Mouse (Mus musculus) heart, embryonic 12.5 days (tissue): ENCODE measurements around the gene Leo1. TPM values are rescaled to one million over a fixed set of nuclear protein-coding genes. Genes with fewer than 3 reads are reported as not detected.
"Not testable (repeated sequence)": the region's sequence is repeated elsewhere in the genome, so short reads cannot be mapped to it uniquely, and the experiment has no call there.

ENCODE experiments used
- ATAC-seq: fragments of 200-750 bp; cut with Nextera tagmentation; 2 replicates; pipeline ENCODE4 v1.8.0; 2017; ENCODE audit warnings: moderate TSS enrichment, moderate library complexity; ENCODE audit not compliant: insufficient number of reproducible peaks, low FRiP score
- H3K27ac ChIP-seq: fragments of 300-500 bp; sonication (generic); 2 replicates; pipeline ENCODE4 v1.5.1; 2016; ENCODE audit warnings: mild to moderate bottlenecking, moderate library complexity; ENCODE audit not compliant: poor library complexity, severe bottlenecking
- H3K27me3 ChIP-seq: fragments of 300-500 bp; sonication (generic); replicated peaks from 2 replicates; pipeline ENCODE4 v1.6.1; 2016; ENCODE audit warnings: mild to moderate bottlenecking, moderate library complexity
- H3K36me3 ChIP-seq: fragments of 300-500 bp; sonication (generic); 2 replicates; pipeline ENCODE4 v1.6.1; 2016; ENCODE audit warnings: mild to moderate bottlenecking, moderate library complexity
- H3K4me1 ChIP-seq: fragments of 300-500 bp; sonication (generic); replicated peaks from 2 replicates; pipeline ENCODE4 v1.6.1; 2016; ENCODE audit warnings: mild to moderate bottlenecking
- H3K4me2 ChIP-seq: fragments of 300-500 bp; sonication (generic); 2 replicates; pipeline ENCODE4 v1.6.1; 2016; ENCODE audit warnings: mild to moderate bottlenecking, moderate library complexity
- H3K4me3 ChIP-seq: fragments of 300-500 bp; sonication (generic); 2 replicates; pipeline ENCODE4 v1.5.1; 2016; ENCODE audit warnings: mild to moderate bottlenecking
- H3K9ac ChIP-seq: fragments of 300-500 bp; sonication (generic); 2 replicates; pipeline ENCODE4 v1.6.1; 2016; ENCODE audit warnings: mild to moderate bottlenecking, moderate library complexity
- H3K9me3 ChIP-seq: fragments of 300-500 bp; sonication (generic); replicated peaks from 2 replicates; pipeline ENCODE4 v1.6.1; 2016; ENCODE audit warnings: mild to moderate bottlenecking, moderate library complexity
- WGBS: fragments of 180-500 bp; shearing (Covaris S2); methylation state at CpG from one replicate; pipeline ENCODE4 v1.1.7; 2016; 5-methylcytosine and 5-hydroxymethylcytosine counted together
- polyA plus RNA-seq: library from polyadenylated mRNA; unstranded; fragments of >200 nt; fragmentation: Nextera tagmentation; extraction: Ambion mirVana; gene quantifications from 2 replicates; pipeline ENCODE4 v1.2.1, GENCODE M21; 2016

Gene Leo1
- polyA plus RNA-seq, 1 experiment from 2014 or later: 33.8 TPM

DNA sequence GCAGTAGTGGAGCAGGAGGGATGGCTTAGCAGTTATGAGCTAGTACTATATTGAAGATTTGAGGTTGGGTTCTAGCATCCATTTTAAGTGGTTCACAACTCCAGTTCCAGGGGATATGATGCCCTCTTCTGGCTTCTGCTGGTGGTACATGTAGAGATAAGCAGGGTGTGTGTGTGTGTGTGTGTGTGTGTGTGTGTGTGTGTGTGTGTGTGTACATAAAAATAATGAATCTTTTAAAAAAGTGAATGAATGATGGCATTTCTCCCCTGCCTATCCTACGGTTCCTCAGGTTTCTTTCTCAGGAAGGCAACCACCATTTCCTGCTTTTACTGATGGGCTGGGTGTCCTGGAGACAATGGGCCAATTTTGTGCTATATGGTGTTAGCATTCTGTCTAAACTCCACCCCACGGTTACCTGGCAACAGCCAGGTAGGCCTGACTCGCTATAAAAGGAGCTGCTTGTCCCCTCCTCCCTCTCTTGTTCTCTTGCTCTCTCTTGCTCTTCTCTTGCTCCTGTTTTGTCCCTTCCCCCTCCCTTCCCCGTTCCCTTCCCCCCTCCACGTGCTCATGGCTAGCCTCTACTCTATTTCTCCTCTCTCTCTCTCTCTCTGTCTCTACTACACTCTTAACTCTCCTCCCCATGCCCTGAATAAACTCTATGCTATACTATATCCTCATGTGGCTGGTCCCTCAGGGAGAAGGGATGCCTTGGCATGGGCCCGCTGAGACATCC, 3.5 kb upstream of the Leo1 start:
- H3K4me2 ChIP-seq: no peak overlapping the region

DNA sequence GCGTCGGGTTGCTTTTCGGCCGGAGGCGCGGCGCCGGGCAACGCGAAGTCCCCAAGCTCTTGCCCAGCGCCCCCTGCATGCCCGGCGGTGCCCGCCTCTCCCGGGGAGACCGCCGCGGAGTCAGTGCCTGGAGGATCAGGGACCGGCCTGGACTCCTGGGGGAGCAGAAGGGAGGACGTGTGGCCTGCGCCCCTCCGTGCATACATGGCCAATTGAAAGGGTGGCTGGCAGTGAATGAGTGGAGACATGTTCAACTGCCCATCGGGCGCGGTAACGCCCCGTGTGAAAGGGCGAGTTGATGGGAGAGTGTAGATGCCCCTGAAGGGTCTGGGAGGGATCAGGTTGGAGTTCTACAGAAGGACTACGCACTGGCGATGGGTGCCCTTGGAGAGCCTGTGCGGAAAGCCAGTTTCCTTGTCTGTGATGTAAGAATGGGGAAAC, 387 bp downstream of the Leo1 start:
- WGBS: under 1% methylated on average over 28 of the region's 31 CpGs
- H3K4me3 ChIP-seq: peak overlapping the region; percentile 83
- H3K27me3 ChIP-seq: no peaks in the 10 kb centered on the region
- peak overlapping the region; percentile 89 for H3K4me2 ChIP-seq
- peak overlapping the region; percentile 84 for H3K27ac ChIP-seq
- H3K9me3 ChIP-seq: no peaks in the 10 kb centered on the region
- peak; percentile 85 for ATAC-seq
- H3K36me3 ChIP-seq: peaks cover 17% of the 10 kb centered on the region
- H3K9ac ChIP-seq: peak overlapping the region; percentile 90
- peaks cover 16% of the 10 kb centered on the region for H3K4me1 ChIP-seq

More for the DNA sequence above, 3.5 kb upstream of the Leo1 start:
- Histone ChIP-seq H3K9me3 (no peaks in the 10 kb centered on the region), H3K27ac (no peak overlapping the region), H3K36me3 (no peaks in the 10 kb centered on the region), H3K27me3 (no peaks in the 10 kb centered on the region), H3K4me1 (peaks cover 14% of the 10 kb centered on the region), H3K4me3 (no peak overlapping the region), H3K9ac (no peak overlapping the region)
- 49% methylated on average over 6 of the region's 6 CpGs for WGBS
- ATAC-seq: no peak

DNA sequence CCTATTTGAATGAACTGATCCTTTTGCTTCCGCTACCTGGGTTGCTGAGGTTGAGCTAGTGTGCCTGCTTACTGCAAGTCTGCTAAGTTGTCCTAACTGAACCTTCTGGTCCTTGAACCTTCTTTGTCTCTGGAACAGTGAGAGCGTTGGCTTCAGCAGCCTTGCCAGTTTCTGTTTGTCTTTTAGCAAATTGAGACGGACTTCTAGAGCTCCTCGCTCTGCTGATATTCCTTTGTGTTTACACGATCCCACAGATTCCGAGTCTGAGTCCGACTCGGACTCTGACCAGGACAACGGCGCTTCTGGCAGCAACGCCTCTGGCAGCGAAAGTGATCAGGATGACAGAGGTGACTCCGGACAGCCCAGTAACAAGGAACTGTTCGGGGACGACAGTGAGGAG, 3.7 kb downstream of the Leo1 start:
- Histone ChIP-seq H3K9me3 (no peaks in the 10 kb centered on the region), H3K9ac (no peak overlapping the region), H3K4me2 (no peak overlapping the region), H3K4me3 (no peak overlapping the region), H3K36me3 (peaks cover 49% of the 10 kb centered on the region), H3K27me3 (no peaks in the 10 kb centered on the region), H3K27ac (no peak overlapping the region), H3K4me1 (peaks cover 12% of the 10 kb centered on the region)
- 85% methylated on average over 15 of the region's 15 CpGs for WGBS
- ATAC-seq: no peak

DNA sequence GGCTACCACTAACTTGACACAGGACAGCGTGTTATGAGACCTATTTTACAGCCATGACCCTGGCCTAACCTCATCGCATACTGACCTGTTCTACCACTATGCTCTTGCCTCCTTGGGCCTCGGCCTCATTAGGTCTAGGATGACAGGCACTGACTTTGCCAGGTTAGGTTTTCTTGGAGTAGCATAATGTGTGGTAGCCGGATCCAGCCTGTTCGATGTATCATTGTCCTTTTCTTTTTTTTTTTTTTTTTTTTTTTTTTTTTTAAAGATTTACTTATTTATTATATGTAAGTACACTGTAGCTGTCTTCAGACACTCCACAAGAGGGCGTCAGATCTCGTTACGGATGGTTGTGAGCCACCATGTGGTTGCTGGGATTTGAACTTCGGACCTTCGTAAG, 5.2 kb downstream of the Leo1 start:
- H3K9me3 ChIP-seq, H3K27me3 ChIP-seq: not testable (repeated sequence)
- 83% methylated on average over 10 of the region's 10 CpGs for WGBS

GRCm38 (mm10) chr9:75448021-75448420, 6.7 kb downstream of the Leo1 start:
- no peak overlapping the region for H3K4me2 ChIP-seq
- H3K36me3 ChIP-seq: peaks cover 73% of the 10 kb centered on the region
- no peak overlapping the region for H3K9ac ChIP-seq
- H3K4me1 ChIP-seq: no peaks in the 10 kb centered on the region
- H3K27me3 ChIP-seq: no peaks in the 10 kb centered on the region
- H3K27ac ChIP-seq: no peak overlapping the region
- H3K9me3 ChIP-seq: no peaks in the 10 kb centered on the region
- WGBS: 93% methylated on average over 3 of the region's 3 CpGs
- ATAC-seq: no peak
- no peak overlapping the region for H3K4me3 ChIP-seq

More for the DNA sequence above, 5.2 kb downstream of the Leo1 start:
- not testable (repeated sequence) for H3K4me2 ChIP-seq, H3K27ac ChIP-seq, ATAC-seq, H3K9ac ChIP-seq, H3K4me3 ChIP-seq
- peaks cover 12% of the 10 kb centered on the region for H3K4me1 ChIP-seq
- peaks cover 60% of the 10 kb centered on the region for H3K36me3 ChIP-seq

DNA sequence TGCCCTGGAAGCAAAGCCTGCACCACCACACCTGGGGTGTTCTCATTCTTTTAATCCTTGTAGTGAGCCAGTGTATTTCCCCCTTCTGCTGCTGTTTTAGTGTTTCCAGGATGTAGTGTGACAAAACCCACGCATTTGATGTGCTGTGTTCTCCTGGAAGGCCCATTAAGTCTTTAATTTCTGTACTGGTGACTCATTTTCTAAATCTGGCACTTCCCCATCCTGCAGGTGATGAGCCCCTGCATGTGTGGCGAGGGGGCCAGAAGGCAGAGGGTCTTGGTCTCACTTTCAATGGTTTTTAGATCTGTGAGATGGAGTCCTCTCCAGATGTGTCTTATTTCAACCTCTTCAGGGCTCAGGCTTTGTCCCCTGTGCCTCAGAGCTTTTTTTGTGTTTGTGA, 12.7 kb downstream of the Leo1 start:
- Histone ChIP-seq H3K36me3 (peaks cover 89% of the 10 kb centered on the region), H3K27ac (no peak overlapping the region), H3K4me1 (no peaks in the 10 kb centered on the region), H3K9ac (no peak overlapping the region), H3K4me3 (no peak overlapping the region), H3K9me3 (no peaks in the 10 kb centered on the region), H3K4me2 (no peak overlapping the region), H3K27me3 (no peaks in the 10 kb centered on the region)
- 87% methylated on average over 2 of the region's 2 CpGs for WGBS
- no peak for ATAC-seq

DNA sequence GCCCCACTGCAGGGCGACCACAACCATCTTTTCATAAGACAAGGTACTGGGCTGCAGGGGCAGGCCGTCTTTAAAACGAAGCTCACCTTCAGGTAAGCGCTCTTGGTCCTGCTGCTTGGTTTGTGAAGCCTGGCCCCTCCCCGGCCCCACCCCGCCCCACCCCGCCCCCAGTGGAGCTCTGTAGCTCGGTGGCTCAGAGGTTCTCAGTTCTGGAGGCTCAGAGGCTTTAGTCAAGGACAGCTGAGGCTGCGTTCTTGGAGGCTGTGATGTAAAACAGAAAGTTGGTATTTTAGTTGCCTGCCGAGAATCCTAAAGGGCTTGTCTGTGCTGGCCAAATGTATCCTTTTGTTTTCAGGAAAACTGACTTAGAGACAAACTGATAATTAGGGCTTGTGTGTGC, 14.4 kb downstream of the Leo1 start:
- 74% methylated on average over 10 of the region's 10 CpGs for WGBS
- Histone ChIP-seq H3K4me2 (no peak overlapping the region), H3K27ac (no peak overlapping the region), H3K36me3 (peaks cover 91% of the 10 kb centered on the region), H3K4me1 (no peaks in the 10 kb centered on the region), H3K9me3 (no peaks in the 10 kb centered on the region), H3K4me3 (no peak overlapping the region), H3K27me3 (no peaks in the 10 kb centered on the region), H3K9ac (no peak overlapping the region)
- ATAC-seq: no peak

- H3K9ac ChIP-seq: no peak overlapping the region
Observed at GRCm38 (mm10) chr9:75463050-75463660, 21.8 kb downstream of the Leo1 start.

GRCm38 (mm10) chr9:75465856-75466255, 24.5 kb downstream of the Leo1 start:
- Histone ChIP-seq H3K27me3 (no peaks in the 10 kb centered on the region), H3K4me3 (no peak overlapping the region), H3K9me3 (no peaks in the 10 kb centered on the region; the same call in 1 of the 2 replicates), H3K4me2 (no peak overlapping the region), H3K4me1 (peaks cover 23% of the 10 kb centered on the region), H3K36me3 (peaks cover 67% of the 10 kb centered on the region), H3K9ac (no peak overlapping the region), H3K27ac (peak overlapping the region; percentile 25; the same call in 1 of the 2 replicates)
- WGBS: 63% methylated on average over 9 of the region's 9 CpGs
- ATAC-seq: no peak

More at GRCm38 (mm10) chr9:75463050-75463660, 21.8 kb downstream of the Leo1 start:
- Histone ChIP-seq H3K4me2 (no peak overlapping the region), H3K27ac (peak overlapping the region; percentile 45), H3K9me3 (no peaks in the 10 kb centered on the region; the same call in 1 of the 2 replicates), H3K4me3 (no peak overlapping the region), H3K27me3 (no peaks in the 10 kb centered on the region), H3K4me1 (peaks cover 23% of the 10 kb centered on the region), H3K36me3 (peaks cover 82% of the 10 kb centered on the region)
- 72% methylated on average over 8 of the region's 8 CpGs for WGBS
- ATAC-seq: no peak

DNA sequence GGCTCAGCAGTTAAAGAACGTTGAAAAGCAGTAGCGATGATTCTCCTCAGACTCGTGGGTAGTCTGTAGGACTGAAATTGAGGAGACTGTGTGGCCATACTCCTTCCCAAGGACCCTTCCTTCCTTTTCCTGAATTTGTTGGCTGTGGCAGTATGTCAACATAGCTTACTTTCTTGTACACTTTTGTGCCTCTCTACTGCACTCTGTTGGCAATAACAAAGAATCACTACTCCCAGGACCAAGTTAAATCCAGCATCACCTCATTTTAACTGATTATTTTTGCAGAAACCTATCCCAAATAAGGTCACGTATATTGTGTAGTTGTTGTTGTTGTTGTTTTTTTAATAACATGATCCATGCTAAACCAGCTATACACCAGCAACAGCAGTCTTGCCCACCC, 25.3 kb downstream of the Leo1 start:
- H3K4me2 ChIP-seq: no peak overlapping the region
- H3K4me1 ChIP-seq: peaks cover 23% of the 10 kb centered on the region
- H3K36me3 ChIP-seq: peaks cover 67% of the 10 kb centered on the region
- no peaks in the 10 kb centered on the region for H3K27me3 ChIP-seq
- no peak overlapping the region for H3K9ac ChIP-seq
- ATAC-seq: no peak
- WGBS: 95% methylated on average over 4 of the region's 4 CpGs
- H3K4me3 ChIP-seq: no peak overlapping the region
- H3K27ac ChIP-seq: no peak overlapping the region
- no peaks in the 10 kb centered on the region; the same call in 1 of the 2 replicates for H3K9me3 ChIP-seq

GRCm38 (mm10) chr9:75467581-75467980, 26.3 kb downstream of the Leo1 start:
- Histone ChIP-seq H3K4me1 (peaks cover 23% of the 10 kb centered on the region), H3K9me3 (no peaks in the 10 kb centered on the region; the same call in 1 of the 2 replicates), H3K9ac (no peak overlapping the region), H3K4me3 (no peak overlapping the region), H3K36me3 (peaks cover 67% of the 10 kb centered on the region), H3K27ac (no peak overlapping the region), H3K27me3 (no peaks in the 10 kb centered on the region), H3K4me2 (no peak overlapping the region)
- WGBS: 92% methylated on average over 3 of the region's 3 CpGs
- no peak for ATAC-seq
